Mouse (Mus musculus) embryonic facial prominence, embryonic 11.5 days (tissue): ENCODE measurements around the gene Zfp710. TPM values are rescaled to one million over a fixed set of nuclear protein-coding genes. Genes with fewer than 3 reads are reported as not detected.
A peak's percentile ranks its signal among the peaks of the same experiment; 100 is the strongest.

Experiments used
- ATAC-seq: fragments of 200-750 bp; cut with Nextera tagmentation; replicated peaks from 2 replicates; pipeline ENCODE4 v1.8.0; 2017; ENCODE audit warnings: low read depth; ENCODE audit not compliant: insufficient number of reproducible peaks, low FRiP score, low TSS enrichment
- DNase-seq: peaks from one replicate; pipeline ENCODE4 v3.0.0-alpha.2; 2015; ENCODE audit warnings: low spot score
- H3K27ac ChIP-seq: fragments of 300-500 bp; sonication (generic); replicated peaks from 2 replicates; pipeline ENCODE4 v1.5.1; 2014; ENCODE audit warnings: mild to moderate bottlenecking, low read depth, low read length, control low read depth
- H3K27me3 ChIP-seq: fragments of 300-500 bp; sonication (generic); 2 replicates; pipeline ENCODE4 v1.6.1; 2014; ENCODE audit warnings: mild to moderate bottlenecking, low read length, moderate library complexity, mixed read lengths; ENCODE audit not compliant: control insufficient read depth, insufficient read depth
- H3K36me3 ChIP-seq: fragments of 300-500 bp; sonication (generic); replicated peaks from 2 replicates; pipeline ENCODE4 v1.6.1; 2014; ENCODE audit warnings: low read depth, mild to moderate bottlenecking, low read length, moderate library complexity, mixed read lengths; ENCODE audit not compliant: control insufficient read depth, insufficient read depth
- H3K4me1 ChIP-seq: fragments of 300-500 bp; sonication (generic); 2 replicates; pipeline ENCODE4 v1.6.1; 2014; ENCODE audit warnings: low read length, mixed read lengths; ENCODE audit not compliant: control insufficient read depth, insufficient read depth
- H3K4me2 ChIP-seq: fragments of 300-500 bp; sonication (generic); 2 replicates; pipeline ENCODE4 v1.6.1; 2014; ENCODE audit warnings: low read depth, mild to moderate bottlenecking, control low read depth, low read length, moderate library complexity
- H3K4me3 ChIP-seq: fragments of 300-500 bp; sonication (generic); 2 replicates; pipeline ENCODE4 v1.5.1; 2014; ENCODE audit warnings: low read depth, low read length, control low read depth
- H3K9ac ChIP-seq: fragments of 300-500 bp; sonication (generic); replicated peaks from 2 replicates; pipeline ENCODE4 v1.6.1; 2014; ENCODE audit warnings: mild to moderate bottlenecking, control low read depth, low read length
- H3K9me3 ChIP-seq: fragments of 300-500 bp; sonication (generic); replicated peaks from 2 replicates; pipeline ENCODE4 v1.6.1; 2016; ENCODE audit warnings: mild to moderate bottlenecking, low read length, inconsistent platforms, mixed read lengths; ENCODE audit not compliant: control insufficient read depth
- WGBS: fragments of 180-500 bp; shearing (Covaris S2); extraction: QIAGEN DNeasy Blood & Tissue Kit; methylation state at CpG from one replicate; pipeline ENCODE4 v1.1.7; 2014; 5-methylcytosine and 5-hydroxymethylcytosine counted together
- polyA plus RNA-seq: library from polyadenylated mRNA; unstranded; fragments of >200 nt; fragmentation: Nextera tagmentation; extraction: Ambion mirVana; gene quantifications from 2 replicates; pipeline ENCODE4 v1.2.1, GENCODE M21; 2014

Gene Zfp710
- polyA plus RNA-seq, 1 experiment from 2014 or later: 16.4 TPM

GRCm38 (mm10) chr7:80111066-80112045 is 86.7 kb downstream of the Zfp710 start:
- DNase-seq: no peak
- Histone ChIP-seq H3K27ac (no peak overlapping the region), H3K4me1 (no peaks in the 10 kb centered on the region), H3K9me3 (no peaks in the 10 kb centered on the region), H3K36me3 (no peaks in the 10 kb centered on the region), H3K4me2 (no peak overlapping the region), H3K27me3 (no peaks in the 10 kb centered on the region), H3K4me3 (no peak overlapping the region), H3K9ac (no peak overlapping the region)
- 86% methylated on average over 9 of the region's 9 CpGs for WGBS
- no peak for ATAC-seq

- H3K4me1 ChIP-seq: no peaks in the 10 kb centered on the region
- H3K4me3 ChIP-seq: peak overlapping the region; percentile 96
- DNase-seq (peak; percentile 51), ATAC-seq (no peak)
- 9% methylated on average over 10 of the region's 10 CpGs for WGBS
- no peaks in the 10 kb centered on the region for H3K36me3 ChIP-seq
- H3K9ac ChIP-seq: peak overlapping the region; percentile 95
- peak overlapping the region; percentile 79 for H3K4me2 ChIP-seq
- no peaks in the 10 kb centered on the region for H3K27me3 ChIP-seq
- no peaks in the 10 kb centered on the region for H3K9me3 ChIP-seq
- peak overlapping the region; percentile 92 for H3K27ac ChIP-seq
These were observed 89.4 kb downstream of the Zfp710 start for GRCm38 (mm10) chr7:80113989-80114388.

GRCm38 (mm10) chr7:80114451-80115223 is 90.0 kb downstream of the Zfp710 start:
- H3K9me3 ChIP-seq: no peaks in the 10 kb centered on the region
- H3K4me1 ChIP-seq: no peaks in the 10 kb centered on the region
- H3K4me2 ChIP-seq: peak overlapping the region; percentile 79
- peak overlapping the region; percentile 96 for H3K4me3 ChIP-seq
- under 1% methylated on average over 51 of the region's 52 CpGs for WGBS
- peak overlapping the region; percentile 92 for H3K27ac ChIP-seq
- peak overlapping the region; percentile 95 for H3K9ac ChIP-seq
- ATAC-seq: peak; percentile 79
- no peaks in the 10 kb centered on the region for H3K27me3 ChIP-seq
- H3K36me3 ChIP-seq: no peaks in the 10 kb centered on the region
- peak; percentile 73 for DNase-seq

- Histone ChIP-seq H3K9me3 (no peaks in the 10 kb centered on the region), H3K4me1 (no peaks in the 10 kb centered on the region), H3K4me2 (peak within 1 kb of the TSS; percentile 79), H3K27me3 (no peaks in the 10 kb centered on the region), H3K27ac (peak within 1 kb of the TSS; percentile 92), H3K9ac (peak within 1 kb of the TSS; percentile 95), H3K36me3 (no peaks in the 10 kb centered on the region), H3K4me3 (peak within 1 kb of the TSS; percentile 96)
- 0% methylated on average over 27 of the region's 29 CpGs for WGBS
- ATAC-seq (peak; percentile 98), DNase-seq (peak; percentile 90)
These were observed 90.6 kb downstream of the Zfp710 start, which contains the start of gene Idh2 for GRCm38 (mm10) chr7:80115224-80115590. Gene Idh2 (minus strand): TSS chr7:80115392.

- Histone ChIP-seq H3K4me2 (peak overlapping the region; percentile 79), H3K9ac (peak overlapping the region; percentile 95), H3K27me3 (no peaks in the 10 kb centered on the region), H3K36me3 (no peaks in the 10 kb centered on the region), H3K27ac (no peak overlapping the region), H3K4me1 (no peaks in the 10 kb centered on the region), H3K9me3 (no peaks in the 10 kb centered on the region), H3K4me3 (no peak overlapping the region)
- WGBS: 77% methylated on average over 2 of the region's 2 CpGs
- no peak for ATAC-seq
- no peak for DNase-seq
These were observed 91.5 kb downstream of the Zfp710 start for GRCm38 (mm10) chr7:80116158-80116557.

GRCm38 (mm10) chr7:80119198-80119597 is 94.6 kb downstream of the Zfp710 start:
- Histone ChIP-seq H3K9ac (no peak overlapping the region), H3K27me3 (no peaks in the 10 kb centered on the region), H3K4me2 (no peak overlapping the region), H3K36me3 (no peaks in the 10 kb centered on the region), H3K4me3 (no peak overlapping the region), H3K27ac (no peak overlapping the region), H3K9me3 (no peaks in the 10 kb centered on the region), H3K4me1 (no peaks in the 10 kb centered on the region)
- no peak for ATAC-seq
- WGBS: 76% methylated on average over 4 of the region's 4 CpGs
- DNase-seq: no peak

GRCm38 (mm10) chr7:80121083-80121482 is 96.5 kb downstream of the Zfp710 start:
- H3K36me3 ChIP-seq: no peaks in the 10 kb centered on the region
- no peaks in the 10 kb centered on the region for H3K27me3 ChIP-seq
- H3K4me2 ChIP-seq: no peak overlapping the region
- DNase-seq (no peak), ATAC-seq (no peak)
- 63% methylated on average over 5 of the region's 5 CpGs for WGBS
- H3K4me1 ChIP-seq: no peaks in the 10 kb centered on the region
- H3K27ac ChIP-seq: no peak overlapping the region
- H3K9ac ChIP-seq: no peak overlapping the region
- H3K4me3 ChIP-seq: no peak overlapping the region
- H3K9me3 ChIP-seq: no peaks in the 10 kb centered on the region
